Mouse (Mus musculus) heart, postnatal 4 days (tissue): Measurements from ENCODE around the gene Csrp2. TPM values are rescaled to one million over a fixed set of nuclear protein-coding genes. Genes with fewer than 3 reads are reported as not detected.

ENCODE experiments used
- DNase-seq: peaks from one replicate; pipeline ENCODE4 v3.0.0; 2021
- total RNA-seq, 2 experiments: library from RNA; stranded (reverse); gene quantifications; 2 replicates each; pipeline ENCODE4 v1.2.3; 2021

The Csrp2 gene
- total RNA-seq, 2 experiments from 2014 or later, result 267 to 274 TPM

- no peak for DNase-seq
These were observed 52.4 kb downstream of the Csrp2 start for GRCm38 (mm10) chr10:110971998-110972397.

GRCm38 (mm10) chr10:110974463-110974862 lies 54.9 kb downstream of the Csrp2 start:
- DNase-seq, result peak; percentile 68

- no peak for DNase-seq
These were observed 55.3 kb downstream of the Csrp2 start for GRCm38 (mm10) chr10:110974885-110975284.

- DNase-seq, result peak; percentile 49
These were observed 56.5 kb downstream of the Csrp2 start for GRCm38 (mm10) chr10:110976046-110976445.

- no peak for DNase-seq
These were observed 57.8 kb downstream of the Csrp2 start for GRCm38 (mm10) chr10:110977379-110977778.

- no peak for DNase-seq
These were observed 59.8 kb downstream of the Csrp2 start for GRCm38 (mm10) chr10:110979431-110979830.

GRCm38 (mm10) chr10:110980441-110980840 lies 60.9 kb downstream of the Csrp2 start:
- DNase-seq, result no peak

- DNase-seq, result no peak
These were observed 63.2 kb downstream of the Csrp2 start for GRCm38 (mm10) chr10:110982771-110983170.

GRCm38 (mm10) chr10:110986682-110987081 lies 67.1 kb downstream of the Csrp2 start:
- DNase-seq, result peak; percentile 51

Other genes with a start within 250 kb of the Csrp2 start
- gene E2f7, start 174.3 kb upstream of the Csrp2 start, total RNA-seq, result 10 to 100 TPM; 14.9 to 19.2 TPM
- gene Zdhhc17, start 90.4 kb downstream of the Csrp2 start, total RNA-seq, result 10 to 100 TPM; 24.9 to 25.8 TPM
- gene Osbpl8, start 245.0 kb downstream of the Csrp2 start, total RNA-seq, result 10 to 100 TPM; 91.8 to 97.5 TPM